Mouse (Mus musculus): ENCODE data around the gene Senp6. TPM values are rescaled to one million over a fixed set of nuclear protein-coding genes. Genes with fewer than 3 reads are reported as not detected.
"Not testable (repeated sequence)": the region's sequence is repeated elsewhere in the genome, so short reads cannot be mapped to it uniquely, and the experiment has no call there.

Senp6 gene
- polyA plus RNA-seq, 1 experiment from 2014 or later: 48.5 TPM

GRCm38 (mm10) chr9:80039296-80039815 lies 27.3 kb upstream of the Senp6 start:
- Histone ChIP-seq H3K27ac (ENCODE audit: low read length) (no peak overlapping the region), H3K9ac (replicated peaks; ENCODE audit: low read depth, low read length) (no peak overlapping the region), H3K36me3 (ENCODE audit: control insufficient read depth, insufficient read depth) (no peaks in the 10 kb centered on the region), H3K9me3 (ENCODE audit: control insufficient read depth, low read length) (no peaks in the 10 kb centered on the region), H3K4me1 (replicated peaks; ENCODE audit: control insufficient read depth, insufficient read depth, low read length) (no peaks in the 10 kb centered on the region), H3K27me3 (replicated peaks; ENCODE audit: control insufficient read depth, insufficient read depth, low read length) (no peaks in the 10 kb centered on the region), H3K4me3 (replicated peaks; ENCODE audit: low read length) (no peak overlapping the region), H3K4me2 (ENCODE audit: low read length) (no peak overlapping the region)
- WGBS: 17% methylated on average over 2 of the region's 2 CpGs
- ATAC-seq: no peak

- ATAC-seq; H3K27ac ChIP-seq (ENCODE audit: low read length); H3K27me3 ChIP-seq (replicated peaks; ENCODE audit: control insufficient read depth, insufficient read depth, low read length); H3K4me3 ChIP-seq (replicated peaks; ENCODE audit: low read length); H3K9ac ChIP-seq (replicated peaks; ENCODE audit: low read depth, low read length); H3K4me1 ChIP-seq (replicated peaks; ENCODE audit: control insufficient read depth, insufficient read depth, low read length); H3K36me3 ChIP-seq (ENCODE audit: control insufficient read depth, insufficient read depth); H3K4me2 ChIP-seq (ENCODE audit: low read length); H3K9me3 ChIP-seq (ENCODE audit: control insufficient read depth, low read length): not testable (repeated sequence)
- WGBS: 86% methylated on average over 4 of the region's 4 CpGs
These were observed 22.4 kb upstream of the Senp6 start for GRCm38 (mm10) chr9:80044301-80044700.

GRCm38 (mm10) chr9:80049271-80049670 lies 17.4 kb upstream of the Senp6 start:
- not testable (repeated sequence) for H3K4me2 ChIP-seq (ENCODE audit: low read length); H3K27ac ChIP-seq (ENCODE audit: low read length); ATAC-seq; H3K9me3 ChIP-seq (ENCODE audit: control insufficient read depth, low read length); H3K9ac ChIP-seq (replicated peaks; ENCODE audit: low read depth, low read length); H3K4me3 ChIP-seq (replicated peaks; ENCODE audit: low read length); H3K4me1 ChIP-seq (replicated peaks; ENCODE audit: control insufficient read depth, insufficient read depth, low read length); H3K27me3 ChIP-seq (replicated peaks; ENCODE audit: control insufficient read depth, insufficient read depth, low read length); H3K36me3 ChIP-seq (ENCODE audit: control insufficient read depth, insufficient read depth)
- WGBS: 34% methylated on average over 5 of the region's 5 CpGs

- Histone ChIP-seq H3K27ac (ENCODE audit: low read length) (no peak overlapping the region), H3K36me3 (ENCODE audit: control insufficient read depth, insufficient read depth) (no peaks in the 10 kb centered on the region), H3K9ac (replicated peaks; ENCODE audit: low read depth, low read length) (no peak overlapping the region), H3K4me1 (replicated peaks; ENCODE audit: control insufficient read depth, insufficient read depth, low read length) (no peaks in the 10 kb centered on the region), H3K4me3 (replicated peaks; ENCODE audit: low read length) (no peak overlapping the region), H3K9me3 (ENCODE audit: control insufficient read depth, low read length) (no peaks in the 10 kb centered on the region; the same call in 1 of the 2 replicates), H3K27me3 (replicated peaks; ENCODE audit: control insufficient read depth, insufficient read depth, low read length) (no peaks in the 10 kb centered on the region), H3K4me2 (ENCODE audit: low read length) (no peak overlapping the region)
- ATAC-seq: no peak
- 86% methylated on average over 5 of the region's 5 CpGs for WGBS
These were observed 13.8 kb upstream of the Senp6 start for GRCm38 (mm10) chr9:80052951-80053350.

GRCm38 (mm10) chr9:80057690-80058089 lies 9.0 kb upstream of the Senp6 start:
- no peaks in the 10 kb centered on the region for H3K4me1 ChIP-seq (replicated peaks; ENCODE audit: control insufficient read depth, insufficient read depth, low read length)
- ATAC-seq: no peak

GRCm38 (mm10) chr9:80065495-80065894 lies 1.2 kb upstream of the Senp6 start:
- not testable (repeated sequence) for H3K27me3 ChIP-seq (replicated peaks; ENCODE audit: control insufficient read depth, insufficient read depth, low read length); ATAC-seq; H3K4me1 ChIP-seq (replicated peaks; ENCODE audit: control insufficient read depth, insufficient read depth, low read length); H3K36me3 ChIP-seq (ENCODE audit: control insufficient read depth, insufficient read depth); H3K27ac ChIP-seq (ENCODE audit: low read length); H3K4me3 ChIP-seq (replicated peaks; ENCODE audit: low read length); H3K9me3 ChIP-seq (ENCODE audit: control insufficient read depth, low read length); H3K4me2 ChIP-seq (ENCODE audit: low read length); H3K9ac ChIP-seq (replicated peaks; ENCODE audit: low read depth, low read length)
- WGBS: 94% methylated on average over 2 of the region's 2 CpGs

More at GRCm38 (mm10) chr9:80057690-80058089, 9.0 kb upstream of the Senp6 start:
- Histone ChIP-seq H3K9me3 (ENCODE audit: control insufficient read depth, low read length) (no peaks in the 10 kb centered on the region; the same call in 1 of the 2 replicates), H3K27ac (ENCODE audit: low read length) (no peak overlapping the region), H3K4me2 (ENCODE audit: low read length) (no peak overlapping the region), H3K4me3 (replicated peaks; ENCODE audit: low read length) (no peak overlapping the region), H3K36me3 (ENCODE audit: control insufficient read depth, insufficient read depth) (no peaks in the 10 kb centered on the region), H3K9ac (replicated peaks; ENCODE audit: low read depth, low read length) (no peak overlapping the region), H3K27me3 (replicated peaks; ENCODE audit: control insufficient read depth, insufficient read depth, low read length) (no peaks in the 10 kb centered on the region)
- 87% methylated on average over 2 of the region's 2 CpGs for WGBS

GRCm38 (mm10) chr9:80067221-80068027 lies 721 bp downstream of the Senp6 start:
- Histone ChIP-seq H3K9ac (replicated peaks; ENCODE audit: low read depth, low read length) (peak overlapping the region; percentile 93), H3K4me2 (ENCODE audit: low read length) (peak overlapping the region; percentile 67), H3K4me3 (replicated peaks; ENCODE audit: low read length) (peak overlapping the region; percentile 75), H3K27ac (ENCODE audit: low read length) (peak overlapping the region; percentile 98), H3K27me3 (replicated peaks; ENCODE audit: control insufficient read depth, insufficient read depth, low read length) (no peaks in the 10 kb centered on the region), H3K9me3 (ENCODE audit: control insufficient read depth, low read length) (no peaks in the 10 kb centered on the region), H3K36me3 (ENCODE audit: control insufficient read depth, insufficient read depth) (no peaks in the 10 kb centered on the region), H3K4me1 (replicated peaks; ENCODE audit: control insufficient read depth, insufficient read depth, low read length) (peaks cover 4% of the 10 kb centered on the region)
- under 1% methylated on average over 80 of the region's 93 CpGs for WGBS
- ATAC-seq: peak; percentile 86

- Histone ChIP-seq H3K4me1 (replicated peaks; ENCODE audit: control insufficient read depth, insufficient read depth, low read length) (peaks cover 6% of the 10 kb centered on the region), H3K4me2 (ENCODE audit: low read length) (peak overlapping the region; percentile 67), H3K9me3 (ENCODE audit: control insufficient read depth, low read length) (no peaks in the 10 kb centered on the region), H3K27ac (ENCODE audit: low read length) (peak overlapping the region; percentile 98), H3K27me3 (replicated peaks; ENCODE audit: control insufficient read depth, insufficient read depth, low read length) (no peaks in the 10 kb centered on the region), H3K36me3 (ENCODE audit: control insufficient read depth, insufficient read depth) (no peaks in the 10 kb centered on the region), H3K9ac (replicated peaks; ENCODE audit: low read depth, low read length) (peak overlapping the region; percentile 93), H3K4me3 (replicated peaks; ENCODE audit: low read length) (peak overlapping the region; percentile 75)
- ATAC-seq: no peak
- WGBS: under 1% methylated on average over 18 of the region's 18 CpGs
These were observed 1.4 kb downstream of the Senp6 start for GRCm38 (mm10) chr9:80068028-80068515.

GRCm38 (mm10) chr9:80068735-80069315 lies 2.1 kb downstream of the Senp6 start:
- Histone ChIP-seq H3K9me3 (ENCODE audit: control insufficient read depth, low read length) (no peaks in the 10 kb centered on the region), H3K4me1 (replicated peaks; ENCODE audit: control insufficient read depth, insufficient read depth, low read length) (peaks cover 11% of the 10 kb centered on the region), H3K9ac (replicated peaks; ENCODE audit: low read depth, low read length) (peak overlapping the region; percentile 15; the same call in 1 of the 2 replicates), H3K4me3 (replicated peaks; ENCODE audit: low read length) (peak overlapping the region; percentile 75), H3K27ac (ENCODE audit: low read length) (no peak overlapping the region), H3K36me3 (ENCODE audit: control insufficient read depth, insufficient read depth) (no peaks in the 10 kb centered on the region), H3K27me3 (replicated peaks; ENCODE audit: control insufficient read depth, insufficient read depth, low read length) (no peaks in the 10 kb centered on the region), H3K4me2 (ENCODE audit: low read length) (peak overlapping the region; percentile 67)
- ATAC-seq: no peak
- 26% methylated on average over 11 of the region's 11 CpGs for WGBS
